Mouse (Mus musculus) forebrain, embryonic 11.5 days (tissue): ENCODE measurements around the gene Mapkbp1. TPM values are rescaled to one million over a fixed set of nuclear protein-coding genes. Genes with fewer than 3 reads are reported as not detected.

Experiments used
- ATAC-seq: fragments of 200-750 bp; cut with Nextera tagmentation; replicated peaks from 2 replicates; pipeline ENCODE4 v1.8.0; 2017; ENCODE audit warnings: moderate TSS enrichment; ENCODE audit not compliant: low FRiP score
- DNase-seq: peaks from one replicate; pipeline ENCODE4 v3.0.0-alpha.2; 2017; ENCODE audit warnings: low spot score
- H3K27ac ChIP-seq: fragments of 300-500 bp; sonication (generic); 2 replicates; pipeline ENCODE4 v1.5.1; 2014; ENCODE audit warnings: low read depth, low read length
- H3K27me3 ChIP-seq: fragments of 300-500 bp; sonication (generic); 2 replicates; pipeline ENCODE4 v1.6.1; 2014; ENCODE audit warnings: mild to moderate bottlenecking, low read length, mixed read lengths; ENCODE audit not compliant: control insufficient read depth, insufficient read depth
- H3K36me3 ChIP-seq: fragments of 300-500 bp; sonication (generic); 2 replicates; pipeline ENCODE4 v1.6.1; 2014; ENCODE audit warnings: mild to moderate bottlenecking, low read length, moderate library complexity, mixed read lengths; ENCODE audit not compliant: control insufficient read depth, insufficient read depth
- H3K4me1 ChIP-seq: fragments of 300-500 bp; sonication (generic); replicated peaks from 2 replicates; pipeline ENCODE4 v1.6.1; 2014; ENCODE audit warnings: low read length, mixed read lengths; ENCODE audit not compliant: control insufficient read depth, insufficient read depth
- H3K4me2 ChIP-seq: fragments of 300-500 bp; sonication (generic); 2 replicates; pipeline ENCODE4 v1.6.1; 2014; ENCODE audit warnings: low read depth, mild to moderate bottlenecking, low read length, moderate library complexity, mixed read lengths; ENCODE audit not compliant: severe bottlenecking
- H3K4me3 ChIP-seq: fragments of 300-500 bp; sonication (generic); 2 replicates; pipeline ENCODE4 v1.5.1; 2014; ENCODE audit warnings: low read depth, low read length
- H3K9ac ChIP-seq: fragments of 300-500 bp; sonication (generic); 2 replicates; pipeline ENCODE4 v1.6.1; 2014; ENCODE audit warnings: low read length
- H3K9me3 ChIP-seq: fragments of 300-500 bp; sonication (generic); 2 replicates; pipeline ENCODE4 v1.6.1; 2016; ENCODE audit warnings: low read length, mixed read lengths; ENCODE audit not compliant: control insufficient read depth
- WGBS: fragments of 180-500 bp; shearing (Covaris S2); extraction: QIAGEN DNeasy Blood & Tissue Kit; methylation state at CpG from one replicate; pipeline ENCODE4 v1.1.7; 2014; 5-methylcytosine and 5-hydroxymethylcytosine counted together
- polyA plus RNA-seq: library from polyadenylated mRNA; unstranded; fragments of >200 nt; fragmentation: Nextera tagmentation; extraction: Ambion mirVana; gene quantifications from 2 replicates; pipeline ENCODE4 v1.2.1, GENCODE M21; 2014

Mapkbp1 gene
- polyA plus RNA-seq, 1 experiment from 2014 or later: 5.3 TPM

- Histone ChIP-seq H3K4me3 (no peak overlapping the region), H3K27me3 (no peaks in the 10 kb centered on the region), H3K4me1 (no peaks in the 10 kb centered on the region), H3K27ac (no peak overlapping the region), H3K36me3 (no peaks in the 10 kb centered on the region; the same call in 1 of the 2 replicates), H3K4me2 (no peak overlapping the region), H3K9me3 (no peaks in the 10 kb centered on the region), H3K9ac (no peak overlapping the region)
- DNase-seq (no peak), ATAC-seq (no peak)
- 89% methylated on average over 5 of the region's 5 CpGs for WGBS
Observed at GRCm38 (mm10) chr2:120033726-120034125, 61.2 kb downstream of the Mapkbp1 start.

- ATAC-seq (no peak), DNase-seq (no peak)
- H3K9ac ChIP-seq: no peak overlapping the region
- no peak overlapping the region for H3K4me3 ChIP-seq
- no peak overlapping the region for H3K27ac ChIP-seq
- no peaks in the 10 kb centered on the region for H3K27me3 ChIP-seq
- WGBS: 96% methylated on average over 9 of the region's 9 CpGs
- no peaks in the 10 kb centered on the region for H3K9me3 ChIP-seq
- H3K4me1 ChIP-seq: no peaks in the 10 kb centered on the region
- no peaks in the 10 kb centered on the region; the same call in 1 of the 2 replicates for H3K36me3 ChIP-seq
- H3K4me2 ChIP-seq: no peak overlapping the region
Observed at GRCm38 (mm10) chr2:120037744-120038143, 65.2 kb downstream of the Mapkbp1 start.

GRCm38 (mm10) chr2:120040991-120041390, 68.5 kb downstream of the Mapkbp1 start:
- no peak overlapping the region for H3K9ac ChIP-seq
- H3K27me3 ChIP-seq: no peaks in the 10 kb centered on the region
- H3K4me1 ChIP-seq: no peaks in the 10 kb centered on the region
- ATAC-seq (no peak), DNase-seq (no peak)
- H3K36me3 ChIP-seq: no peaks in the 10 kb centered on the region; the same call in 1 of the 2 replicates
- no peak overlapping the region for H3K4me2 ChIP-seq
- H3K4me3 ChIP-seq: no peak overlapping the region
- 96% methylated on average over 5 of the region's 5 CpGs for WGBS
- no peak overlapping the region for H3K27ac ChIP-seq
- no peaks in the 10 kb centered on the region for H3K9me3 ChIP-seq

- H3K27ac ChIP-seq: no peak overlapping the region
- no peaks in the 10 kb centered on the region for H3K9me3 ChIP-seq
- no peaks in the 10 kb centered on the region for H3K27me3 ChIP-seq
- ATAC-seq: no peak
- H3K4me3 ChIP-seq: no peak overlapping the region
- H3K9ac ChIP-seq: no peak overlapping the region
- H3K4me2 ChIP-seq: no peak overlapping the region
- 64% methylated on average over 4 of the region's 4 CpGs for WGBS
- no peaks in the 10 kb centered on the region; the same call in 1 of the 2 replicates for H3K36me3 ChIP-seq
- H3K4me1 ChIP-seq: no peaks in the 10 kb centered on the region
- no peak for DNase-seq
Observed at GRCm38 (mm10) chr2:120044101-120044603, 71.7 kb downstream of the Mapkbp1 start.

GRCm38 (mm10) chr2:120044676-120045075, 72.2 kb downstream of the Mapkbp1 start:
- 71% methylated on average over 3 of the region's 3 CpGs for WGBS
- Histone ChIP-seq H3K4me2 (no peak overlapping the region), H3K9ac (no peak overlapping the region), H3K36me3 (no peaks in the 10 kb centered on the region; the same call in 1 of the 2 replicates), H3K27me3 (no peaks in the 10 kb centered on the region), H3K4me3 (no peak overlapping the region), H3K9me3 (no peaks in the 10 kb centered on the region), H3K27ac (no peak overlapping the region), H3K4me1 (no peaks in the 10 kb centered on the region)
- ATAC-seq (no peak), DNase-seq (no peak)

- Histone ChIP-seq H3K4me2 (no peak overlapping the region), H3K27ac (no peak overlapping the region), H3K4me1 (no peaks in the 10 kb centered on the region), H3K4me3 (no peak overlapping the region), H3K9ac (no peak overlapping the region), H3K36me3 (no peaks in the 10 kb centered on the region; the same call in 1 of the 2 replicates), H3K9me3 (no peaks in the 10 kb centered on the region), H3K27me3 (no peaks in the 10 kb centered on the region)
- ATAC-seq (no peak), DNase-seq (no peak)
- WGBS: 67% methylated on average over 14 of the region's 14 CpGs
Observed at GRCm38 (mm10) chr2:120046486-120047310, 74.2 kb downstream of the Mapkbp1 start.

GRCm38 (mm10) chr2:120048173-120048572, 75.7 kb downstream of the Mapkbp1 start:
- Histone ChIP-seq H3K4me3 (no peak overlapping the region), H3K4me1 (no peaks in the 10 kb centered on the region), H3K4me2 (no peak overlapping the region), H3K27me3 (no peaks in the 10 kb centered on the region), H3K9me3 (no peaks in the 10 kb centered on the region), H3K9ac (no peak overlapping the region), H3K27ac (no peak overlapping the region), H3K36me3 (no peaks in the 10 kb centered on the region)
- ATAC-seq (no peak), DNase-seq (no peak)
- WGBS: 81% methylated on average over 9 of the region's 9 CpGs

- WGBS: 61% methylated on average over 10 of the region's 10 CpGs
- no peak for ATAC-seq
Observed at GRCm38 (mm10) chr2:120049632-120050274, 77.3 kb downstream of the Mapkbp1 start.

More at GRCm38 (mm10) chr2:120049632-120050274, 77.3 kb downstream of the Mapkbp1 start:
- H3K4me3 ChIP-seq: no peak overlapping the region
- H3K4me1 ChIP-seq: no peaks in the 10 kb centered on the region
- no peak overlapping the region for H3K9ac ChIP-seq
- no peak overlapping the region for H3K4me2 ChIP-seq
- H3K36me3 ChIP-seq: no peaks in the 10 kb centered on the region
- DNase-seq: no peak
- H3K27me3 ChIP-seq: no peaks in the 10 kb centered on the region
- H3K9me3 ChIP-seq: no peaks in the 10 kb centered on the region
- H3K27ac ChIP-seq: no peak overlapping the region
